Mouse (Mus musculus) liver, embryonic 12.5 days (tissue): ENCODE measurements around the gene Gabra6. TPM values are rescaled to one million over a fixed set of nuclear protein-coding genes. Genes with fewer than 3 reads are reported as not detected.

Source experiments
- ATAC-seq: fragments of 200-750 bp; cut with Nextera tagmentation; 2 replicates; pipeline ENCODE4 v1.8.0; 2017; ENCODE audit warnings: moderate number of reproducible peaks, mild to moderate bottlenecking, moderate library complexity
- H3K27ac ChIP-seq: fragments of 300-500 bp; sonication (generic); 2 replicates; pipeline ENCODE4 v1.5.1; 2016; ENCODE audit warnings: mild to moderate bottlenecking
- H3K27me3 ChIP-seq: fragments of 300-500 bp; sonication (generic); replicated peaks from 2 replicates; pipeline ENCODE4 v1.6.1; 2016; ENCODE audit warnings: mild to moderate bottlenecking, moderate library complexity
- H3K36me3 ChIP-seq: fragments of 300-500 bp; sonication (generic); 2 replicates; pipeline ENCODE4 v1.6.1; 2016; ENCODE audit warnings: mild to moderate bottlenecking, moderate library complexity
- H3K4me1 ChIP-seq: fragments of 300-500 bp; sonication (generic); 2 replicates; pipeline ENCODE4 v1.6.1; 2016
- H3K4me2 ChIP-seq: fragments of 300-500 bp; sonication (generic); 2 replicates; pipeline ENCODE4 v1.6.1; 2016; ENCODE audit warnings: mild to moderate bottlenecking, moderate library complexity
- H3K4me3 ChIP-seq: fragments of 300-500 bp; sonication (generic); 2 replicates; pipeline ENCODE4 v1.5.1; 2016; ENCODE audit warnings: mild to moderate bottlenecking, moderate library complexity
- H3K9ac ChIP-seq: fragments of 300-500 bp; sonication (generic); 2 replicates; pipeline ENCODE4 v1.6.1; 2016; ENCODE audit warnings: mild to moderate bottlenecking, moderate library complexity
- H3K9me3 ChIP-seq: fragments of 300-500 bp; sonication (generic); replicated peaks from 2 replicates; pipeline ENCODE4 v1.6.1; 2016; ENCODE audit warnings: mild to moderate bottlenecking, moderate library complexity
- WGBS: fragments of 180-500 bp; shearing (Covaris S2); methylation state at CpG from one replicate; pipeline ENCODE4 v1.1.7; 2016; ENCODE audit not compliant: insufficient replicate concordance; 5-methylcytosine and 5-hydroxymethylcytosine counted together
- polyA plus RNA-seq: library from polyadenylated mRNA; unstranded; fragments of >200 nt; fragmentation: Nextera tagmentation; extraction: Ambion mirVana; gene quantifications from 2 replicates; pipeline ENCODE4 v1.2.1, GENCODE M21; 2016

Gabra6 gene
- polyA plus RNA-seq = not detected in 2 replicates

DNA sequence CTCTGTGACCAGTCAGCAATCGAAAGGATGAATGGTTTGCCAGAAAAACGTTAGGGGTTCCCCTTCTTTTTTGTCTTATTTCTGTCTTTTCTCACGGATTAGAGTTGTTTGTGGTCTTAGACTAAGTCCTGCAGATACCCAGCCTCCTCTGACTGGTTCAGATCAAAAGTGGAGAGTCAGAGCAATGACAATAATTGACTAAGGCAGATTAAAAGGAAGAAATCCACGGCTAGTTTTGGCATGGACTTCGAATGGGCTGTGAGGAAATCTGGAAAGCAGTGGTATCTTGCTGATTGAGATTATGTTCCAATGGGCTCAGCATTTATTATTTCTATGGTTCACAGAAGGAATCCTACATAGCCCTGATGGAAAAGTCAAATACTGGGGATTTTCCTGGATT lies at the start of gene Gabra6:
Gene Gabra6 (minus strand): TSS at position 191 of the 400 bp plus-strand sequence.
- Histone ChIP-seq H3K9ac (no peak within 1 kb of the TSS), H3K4me1 (no peaks in the 10 kb centered on the region)
- WGBS = 46% methylated on average over 5 of the region's 5 CpGs

DNA sequence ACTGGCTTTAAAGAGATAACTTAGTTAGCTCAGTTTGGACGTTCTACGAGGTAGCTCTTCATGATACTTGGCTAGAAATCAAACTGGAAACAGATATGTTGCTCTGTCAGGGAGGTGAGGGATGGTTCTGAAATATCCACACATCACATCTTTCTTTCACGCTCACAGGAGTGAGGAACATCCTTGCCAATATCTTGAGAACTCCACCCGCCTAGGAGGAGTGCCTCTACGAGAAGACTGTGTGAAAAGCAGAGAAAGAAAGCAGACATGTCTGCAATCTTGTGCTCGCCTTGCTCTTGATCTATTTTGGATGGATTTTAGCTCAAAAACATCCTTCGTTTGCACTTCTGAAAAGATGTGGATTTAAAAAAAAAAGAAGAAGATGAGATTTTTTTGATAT lies 44.7 kb upstream of the Gabra6 start:
- no peak for ATAC-seq
- 60% methylated on average over 7 of the region's 7 CpGs for WGBS
- no peak overlapping the region for H3K4me3 ChIP-seq

More for the DNA sequence above, at the start of gene Gabra6:
- no peak within 1 kb of the TSS for H3K4me2 ChIP-seq
- H3K4me3 ChIP-seq = no peak within 1 kb of the TSS
- ATAC-seq = no peak
- no peaks in the 10 kb centered on the region for H3K36me3 ChIP-seq
- no peaks in the 10 kb centered on the region for H3K9me3 ChIP-seq
- H3K27ac ChIP-seq = no peak within 1 kb of the TSS
- H3K27me3 ChIP-seq = no peaks in the 10 kb centered on the region

DNA sequence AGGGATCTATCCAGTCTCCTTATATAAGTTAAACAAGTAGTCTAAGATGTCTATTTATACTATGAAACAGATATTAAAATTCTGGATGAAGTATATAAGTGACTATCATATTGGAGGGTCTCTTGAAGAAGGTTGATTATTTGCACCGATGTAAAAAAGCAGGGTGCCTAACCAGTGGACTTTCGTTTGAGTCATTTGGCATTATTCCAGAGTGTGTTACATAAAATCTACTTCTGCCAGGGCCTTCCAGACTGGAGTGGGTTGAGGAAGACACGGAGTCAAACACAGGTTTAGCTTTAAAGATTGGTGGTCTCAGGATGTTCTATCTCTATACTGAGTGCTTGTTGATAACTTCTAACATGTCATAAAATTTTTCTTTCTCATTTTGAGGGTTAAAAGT lies 11.2 kb upstream of the Gabra6 start:
- Histone ChIP-seq H3K27me3 (no peaks in the 10 kb centered on the region), H3K4me2 (no peak overlapping the region), H3K36me3 (no peaks in the 10 kb centered on the region), H3K9ac (no peak overlapping the region), H3K27ac (no peak overlapping the region), H3K9me3 (no peaks in the 10 kb centered on the region), H3K4me3 (no peak overlapping the region), H3K4me1 (no peaks in the 10 kb centered on the region)
- WGBS = 61% methylated on average over 3 of the region's 3 CpGs
- ATAC-seq = no peak

More for the DNA sequence above, 44.7 kb upstream of the Gabra6 start:
- Histone ChIP-seq H3K27me3 (no peaks in the 10 kb centered on the region), H3K9me3 (no peaks in the 10 kb centered on the region), H3K27ac (no peak overlapping the region), H3K4me2 (no peak overlapping the region), H3K4me1 (no peaks in the 10 kb centered on the region), H3K36me3 (no peaks in the 10 kb centered on the region), H3K9ac (no peak overlapping the region)

- 54% methylated on average over 4 of the region's 4 CpGs for WGBS
- H3K9me3 ChIP-seq = no peaks in the 10 kb centered on the region
- no peak overlapping the region for H3K27ac ChIP-seq
- H3K36me3 ChIP-seq = no peaks in the 10 kb centered on the region
- H3K4me2 ChIP-seq = no peak overlapping the region
- no peak for ATAC-seq
- no peaks in the 10 kb centered on the region for H3K27me3 ChIP-seq
- H3K4me3 ChIP-seq = no peak overlapping the region
- H3K9ac ChIP-seq = no peak overlapping the region
- H3K4me1 ChIP-seq = no peaks in the 10 kb centered on the region
These were observed 5.4 kb upstream of the Gabra6 start for GRCm38 (mm10) chr11:42326262-42326661.

DNA sequence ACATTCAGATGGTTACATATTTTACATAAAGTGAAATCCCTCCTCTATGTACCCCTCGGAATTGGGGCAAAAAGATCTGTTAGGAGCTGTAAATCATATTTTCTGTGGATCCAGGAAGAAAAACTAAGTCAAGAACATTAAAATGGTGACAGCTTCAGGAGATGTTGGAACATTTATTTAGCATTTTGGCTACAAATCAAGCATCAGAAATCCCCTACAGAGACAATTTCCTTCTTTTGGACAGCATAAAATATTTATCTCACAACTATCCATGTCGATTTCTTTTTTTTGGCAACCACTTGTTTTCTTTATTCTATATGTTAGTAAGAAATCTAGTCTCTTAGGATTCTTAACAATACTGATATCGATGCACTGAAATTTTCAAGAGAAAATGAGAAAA lies 688 bp upstream of the Gabra6 start:
- Histone ChIP-seq H3K4me3 (no peak overlapping the region), H3K27me3 (no peaks in the 10 kb centered on the region), H3K9ac (no peak overlapping the region), H3K36me3 (no peaks in the 10 kb centered on the region), H3K4me2 (no peak overlapping the region), H3K9me3 (no peaks in the 10 kb centered on the region), H3K27ac (no peak overlapping the region), H3K4me1 (no peaks in the 10 kb centered on the region)
- 60% methylated on average over 3 of the region's 3 CpGs for WGBS
- ATAC-seq = no peak

GRCm38 (mm10) chr11:42319521-42319920 lies 1.4 kb downstream of the Gabra6 start:
- WGBS = 67% methylated on average over 3 of the region's 3 CpGs
- Histone ChIP-seq H3K9me3 (no peaks in the 10 kb centered on the region), H3K27me3 (no peaks in the 10 kb centered on the region), H3K4me2 (no peak overlapping the region), H3K9ac (no peak overlapping the region), H3K4me1 (no peaks in the 10 kb centered on the region), H3K36me3 (no peaks in the 10 kb centered on the region), H3K27ac (no peak overlapping the region), H3K4me3 (no peak overlapping the region)
- no peak for ATAC-seq

DNA sequence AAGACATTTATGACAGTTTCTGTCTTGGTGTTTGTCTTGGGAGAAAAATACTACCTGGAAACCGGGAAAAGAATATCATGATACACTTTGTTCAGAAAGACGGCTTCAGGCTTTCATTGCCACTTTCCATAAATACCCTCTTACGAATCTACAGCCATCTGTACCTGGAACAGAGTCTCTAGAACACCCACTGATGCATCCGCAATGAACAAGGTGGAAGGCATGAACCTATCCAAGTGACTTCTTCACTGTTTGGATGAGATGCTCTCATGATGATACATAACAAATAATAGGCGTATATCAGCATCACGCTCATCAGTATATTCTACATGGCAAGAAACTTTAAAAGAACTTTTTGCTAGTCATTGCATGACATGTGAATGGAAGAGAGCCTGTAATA lies 1.8 kb downstream of the Gabra6 start:
- H3K27me3 ChIP-seq = no peaks in the 10 kb centered on the region
- no peaks in the 10 kb centered on the region for H3K36me3 ChIP-seq
- H3K4me3 ChIP-seq = no peak overlapping the region
- WGBS = 68% methylated on average over 6 of the region's 6 CpGs
- no peak overlapping the region for H3K27ac ChIP-seq
- no peaks in the 10 kb centered on the region for H3K9me3 ChIP-seq
- H3K4me1 ChIP-seq = no peaks in the 10 kb centered on the region
- no peak overlapping the region for H3K4me2 ChIP-seq
- no peak for ATAC-seq
- no peak overlapping the region for H3K9ac ChIP-seq

- ATAC-seq = no peak
These were observed 2.9 kb downstream of the Gabra6 start for GRCm38 (mm10) chr11:42317985-42318384.

DNA sequence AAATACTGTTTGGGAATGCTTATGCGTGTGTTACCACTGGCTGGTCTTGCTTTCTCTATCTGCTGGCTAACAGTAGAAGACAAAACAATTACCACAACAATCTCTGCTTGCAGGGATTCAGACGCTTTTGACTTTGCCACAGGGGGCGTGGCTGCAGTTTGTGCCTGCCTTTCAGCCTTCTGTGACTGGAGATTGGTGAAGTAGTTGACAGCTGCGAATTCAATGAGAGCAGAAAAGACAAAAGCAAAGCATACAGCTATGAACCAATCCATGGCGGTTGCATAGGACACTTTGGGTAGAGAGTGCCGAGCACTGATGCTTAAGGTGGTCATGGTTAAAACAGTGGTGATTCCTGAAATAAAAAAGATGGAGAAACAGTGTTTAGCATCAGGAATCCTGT lies 6.0 kb downstream of the Gabra6 start:
- no peaks in the 10 kb centered on the region for H3K27me3 ChIP-seq
- H3K4me2 ChIP-seq = no peak overlapping the region
- H3K9ac ChIP-seq = no peak overlapping the region
- no peaks in the 10 kb centered on the region for H3K9me3 ChIP-seq
- no peak overlapping the region for H3K4me3 ChIP-seq
- H3K27ac ChIP-seq = no peak overlapping the region
- 23% methylated on average over 6 of the region's 6 CpGs for WGBS
- ATAC-seq = no peak
- no peaks in the 10 kb centered on the region for H3K36me3 ChIP-seq
- no peaks in the 10 kb centered on the region for H3K4me1 ChIP-seq

More at GRCm38 (mm10) chr11:42317985-42318384, 2.9 kb downstream of the Gabra6 start:
- H3K9ac ChIP-seq = no peak overlapping the region
- no peaks in the 10 kb centered on the region for H3K4me1 ChIP-seq
- no peaks in the 10 kb centered on the region for H3K9me3 ChIP-seq
- H3K36me3 ChIP-seq = no peaks in the 10 kb centered on the region
- no peaks in the 10 kb centered on the region for H3K27me3 ChIP-seq
- H3K4me2 ChIP-seq = no peak overlapping the region
- WGBS = 72% methylated on average over 3 of the region's 3 CpGs
- H3K4me3 ChIP-seq = no peak overlapping the region
- no peak overlapping the region for H3K27ac ChIP-seq

GRCm38 (mm10) chr11:42310892-42311291 lies 10.0 kb downstream of the Gabra6 start:
- 34% methylated on average over 1 of the region's 1 CpGs for WGBS
- Histone ChIP-seq H3K4me1 (no peaks in the 10 kb centered on the region), H3K4me3 (no peak overlapping the region), H3K36me3 (no peaks in the 10 kb centered on the region), H3K4me2 (no peak overlapping the region), H3K27me3 (no peaks in the 10 kb centered on the region), H3K9me3 (no peaks in the 10 kb centered on the region), H3K9ac (no peak overlapping the region), H3K27ac (no peak overlapping the region)
- no peak for ATAC-seq

DNA sequence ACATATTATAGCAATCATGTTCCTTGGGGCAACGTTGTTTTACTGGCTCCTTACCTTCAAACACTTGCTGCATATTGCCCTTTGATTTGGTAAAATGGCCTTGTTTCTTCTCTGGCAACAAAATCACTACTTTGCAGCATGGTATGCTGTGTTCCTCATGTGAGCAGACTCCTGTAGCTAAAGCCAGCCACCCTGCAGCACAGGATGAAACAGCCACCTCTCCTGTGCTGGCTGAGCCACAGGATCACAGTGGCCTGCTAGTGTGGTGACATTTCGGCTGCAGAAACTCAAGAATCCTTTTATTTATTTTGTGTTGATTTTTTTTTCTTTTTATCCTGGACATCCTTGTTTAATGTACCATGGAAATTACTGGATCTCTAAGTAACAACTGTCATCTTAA lies 11.8 kb downstream of the Gabra6 start:
- no peak overlapping the region for H3K4me2 ChIP-seq
- H3K9ac ChIP-seq = no peak overlapping the region
- ATAC-seq = no peak
- H3K27ac ChIP-seq = no peak overlapping the region
- no peaks in the 10 kb centered on the region for H3K27me3 ChIP-seq
- H3K36me3 ChIP-seq = no peaks in the 10 kb centered on the region
- no peaks in the 10 kb centered on the region for H3K4me1 ChIP-seq
- H3K4me3 ChIP-seq = no peak overlapping the region
- H3K9me3 ChIP-seq = no peaks in the 10 kb centered on the region
- WGBS = 55% methylated on average over 2 of the region's 2 CpGs

- 48% methylated on average over 1 of the region's 1 CpGs for WGBS
- Histone ChIP-seq H3K4me1 (no peaks in the 10 kb centered on the region), H3K9ac (no peak overlapping the region), H3K27ac (no peak overlapping the region), H3K4me2 (no peak overlapping the region), H3K4me3 (no peak overlapping the region), H3K9me3 (no peaks in the 10 kb centered on the region), H3K27me3 (no peaks in the 10 kb centered on the region), H3K36me3 (no peaks in the 10 kb centered on the region)
- ATAC-seq = no peak
These were observed 14.8 kb downstream of the Gabra6 start for GRCm38 (mm10) chr11:42306095-42306494.

DNA sequence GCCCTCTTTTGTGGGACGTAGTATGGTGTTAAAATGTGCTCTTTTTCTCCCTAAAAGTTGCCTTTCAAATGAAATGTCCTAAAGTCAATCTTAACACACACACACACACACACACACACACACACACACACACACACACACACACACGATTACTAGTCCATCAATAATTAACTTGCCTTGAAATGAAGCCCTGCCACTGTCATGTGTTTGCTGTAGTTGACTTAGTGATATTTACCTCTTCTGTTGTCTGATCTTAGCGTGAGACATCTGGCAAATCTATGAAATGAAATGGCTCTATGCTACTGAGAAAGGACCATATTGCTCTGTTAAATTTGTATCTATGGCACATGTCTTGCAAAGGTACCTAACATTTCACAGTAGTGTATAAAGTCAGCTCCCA lies 61.9 kb downstream of the Gabra6 start:
- H3K9me3 ChIP-seq = no peaks in the 10 kb centered on the region
- H3K4me1 ChIP-seq = no peaks in the 10 kb centered on the region
- no peak overlapping the region for H3K9ac ChIP-seq
- H3K4me2 ChIP-seq = no peak overlapping the region
- H3K27me3 ChIP-seq = no peaks in the 10 kb centered on the region
- H3K27ac ChIP-seq = no peak overlapping the region
- ATAC-seq = no peak
- no peaks in the 10 kb centered on the region for H3K36me3 ChIP-seq
- H3K4me3 ChIP-seq = no peak overlapping the region
- WGBS = 59% methylated on average over 3 of the region's 3 CpGs
